Mouse (Mus musculus) liver, embryonic 12.5 days (tissue): ENCODE measurements around the gene Syk. TPM values are rescaled to one million over a fixed set of nuclear protein-coding genes. Genes with fewer than 3 reads are reported as not detected.

Source experiments
- ATAC-seq: fragments of 200-750 bp; cut with Nextera tagmentation; 2 replicates; pipeline ENCODE4 v1.8.0; 2017; ENCODE audit warnings: moderate number of reproducible peaks, mild to moderate bottlenecking, moderate library complexity
- H3K27ac ChIP-seq: fragments of 300-500 bp; sonication (generic); 2 replicates; pipeline ENCODE4 v1.5.1; 2016; ENCODE audit warnings: mild to moderate bottlenecking
- H3K27me3 ChIP-seq: fragments of 300-500 bp; sonication (generic); replicated peaks from 2 replicates; pipeline ENCODE4 v1.6.1; 2016; ENCODE audit warnings: mild to moderate bottlenecking, moderate library complexity
- H3K36me3 ChIP-seq: fragments of 300-500 bp; sonication (generic); 2 replicates; pipeline ENCODE4 v1.6.1; 2016; ENCODE audit warnings: mild to moderate bottlenecking, moderate library complexity
- H3K4me1 ChIP-seq: fragments of 300-500 bp; sonication (generic); 2 replicates; pipeline ENCODE4 v1.6.1; 2016
- H3K4me2 ChIP-seq: fragments of 300-500 bp; sonication (generic); 2 replicates; pipeline ENCODE4 v1.6.1; 2016; ENCODE audit warnings: mild to moderate bottlenecking, moderate library complexity
- H3K4me3 ChIP-seq: fragments of 300-500 bp; sonication (generic); 2 replicates; pipeline ENCODE4 v1.5.1; 2016; ENCODE audit warnings: mild to moderate bottlenecking, moderate library complexity
- H3K9ac ChIP-seq: fragments of 300-500 bp; sonication (generic); 2 replicates; pipeline ENCODE4 v1.6.1; 2016; ENCODE audit warnings: mild to moderate bottlenecking, moderate library complexity
- H3K9me3 ChIP-seq: fragments of 300-500 bp; sonication (generic); replicated peaks from 2 replicates; pipeline ENCODE4 v1.6.1; 2016; ENCODE audit warnings: mild to moderate bottlenecking, moderate library complexity
- WGBS: fragments of 180-500 bp; shearing (Covaris S2); methylation state at CpG from one replicate; pipeline ENCODE4 v1.1.7; 2016; ENCODE audit not compliant: insufficient replicate concordance; 5-methylcytosine and 5-hydroxymethylcytosine counted together
- polyA plus RNA-seq: library from polyadenylated mRNA; unstranded; fragments of >200 nt; fragmentation: Nextera tagmentation; extraction: Ambion mirVana; gene quantifications from 2 replicates; pipeline ENCODE4 v1.2.1, GENCODE M21; 2016

Syk gene
- polyA plus RNA-seq, 1 experiment from 2014 or later = 9.8 TPM

GRCm38 (mm10) chr13:52636176-52636748 is 53.3 kb downstream of the Syk start:
- Histone ChIP-seq H3K4me3 (no peak overlapping the region), H3K27me3 (no peaks in the 10 kb centered on the region), H3K9ac (no peak overlapping the region), H3K36me3 (peaks cover 11% of the 10 kb centered on the region; the same call in 1 of the 2 replicates), H3K4me1 (no peaks in the 10 kb centered on the region), H3K27ac (no peak overlapping the region), H3K9me3 (no peaks in the 10 kb centered on the region), H3K4me2 (no peak overlapping the region)
- no peak for ATAC-seq
- WGBS = 78% methylated on average over 10 of the region's 10 CpGs

GRCm38 (mm10) chr13:52646566-52646965 is 63.6 kb downstream of the Syk start:
- Histone ChIP-seq H3K9me3 (no peaks in the 10 kb centered on the region), H3K9ac (no peak overlapping the region), H3K4me3 (no peak overlapping the region), H3K4me2 (no peak overlapping the region), H3K27ac (no peak overlapping the region), H3K4me1 (no peaks in the 10 kb centered on the region), H3K36me3 (no peaks in the 10 kb centered on the region; the same call in 1 of the 2 replicates), H3K27me3 (no peaks in the 10 kb centered on the region)
- no peak for ATAC-seq
- 71% methylated on average over 3 of the region's 3 CpGs for WGBS

- 71% methylated on average over 11 of the region's 11 CpGs for WGBS
- Histone ChIP-seq H3K27me3 (no peaks in the 10 kb centered on the region), H3K27ac (no peak overlapping the region)
Measured at GRCm38 (mm10) chr13:52647996-52648712, 65.2 kb downstream of the Syk start.

GRCm38 (mm10) chr13:52649791-52650418 is 66.9 kb downstream of the Syk start:
- ATAC-seq = no peak
- H3K9me3 ChIP-seq = no peaks in the 10 kb centered on the region
- 0 out of 2 replicates have a peak, but pooled peaks cover 9% of the 10 kb centered on the region for H3K27me3 ChIP-seq
- WGBS = 83% methylated on average over 6 of the region's 6 CpGs
- no peaks in the 10 kb centered on the region for H3K4me1 ChIP-seq
- H3K27ac ChIP-seq = no peak overlapping the region
- no peak overlapping the region for H3K4me3 ChIP-seq
- no peak overlapping the region for H3K9ac ChIP-seq
- H3K36me3 ChIP-seq = no peaks in the 10 kb centered on the region
- no peak overlapping the region for H3K4me2 ChIP-seq

More at GRCm38 (mm10) chr13:52647996-52648712, 65.2 kb downstream of the Syk start:
- Histone ChIP-seq H3K4me3 (no peak overlapping the region), H3K4me2 (no peak overlapping the region), H3K9ac (no peak overlapping the region), H3K36me3 (no peaks in the 10 kb centered on the region; the same call in 1 of the 2 replicates), H3K9me3 (no peaks in the 10 kb centered on the region), H3K4me1 (no peaks in the 10 kb centered on the region)
- ATAC-seq = no peak

GRCm38 (mm10) chr13:52651383-52652252 is 68.6 kb downstream of the Syk start:
- no peaks in the 10 kb centered on the region for H3K9me3 ChIP-seq
- H3K36me3 ChIP-seq = no peaks in the 10 kb centered on the region
- no peak overlapping the region for H3K27ac ChIP-seq
- no peak for ATAC-seq
- H3K4me2 ChIP-seq = no peak overlapping the region
- no peaks in the 10 kb centered on the region for H3K4me1 ChIP-seq
- no peak overlapping the region for H3K4me3 ChIP-seq
- H3K27me3 ChIP-seq = peaks cover 26% of the 10 kb centered on the region
- 46% methylated on average over 11 of the region's 12 CpGs for WGBS
- H3K9ac ChIP-seq = no peak overlapping the region

GRCm38 (mm10) chr13:52652253-52652628 is 69.3 kb downstream of the Syk start:
- Histone ChIP-seq H3K9ac (no peak overlapping the region), H3K27me3 (peaks cover 32% of the 10 kb centered on the region), H3K9me3 (no peaks in the 10 kb centered on the region), H3K4me1 (no peaks in the 10 kb centered on the region), H3K4me2 (no peak overlapping the region), H3K36me3 (no peaks in the 10 kb centered on the region), H3K27ac (no peak overlapping the region), H3K4me3 (no peak overlapping the region)
- ATAC-seq = no peak
- 74% methylated on average over 8 of the region's 8 CpGs for WGBS

GRCm38 (mm10) chr13:52654081-52654829 is 71.3 kb downstream of the Syk start:
- Histone ChIP-seq H3K4me2 (no peak overlapping the region), H3K9me3 (no peaks in the 10 kb centered on the region), H3K27me3 (peaks cover 34% of the 10 kb centered on the region), H3K4me1 (no peaks in the 10 kb centered on the region), H3K36me3 (no peaks in the 10 kb centered on the region), H3K4me3 (no peak overlapping the region), H3K27ac (no peak overlapping the region), H3K9ac (no peak overlapping the region)
- WGBS = 64% methylated on average over 12 of the region's 12 CpGs
- ATAC-seq = no peak

GRCm38 (mm10) chr13:52654830-52655308 is 71.9 kb downstream of the Syk start:
- H3K9ac ChIP-seq = no peak overlapping the region
- H3K27ac ChIP-seq = no peak overlapping the region
- no peaks in the 10 kb centered on the region for H3K36me3 ChIP-seq
- 27% methylated on average over 9 of the region's 9 CpGs for WGBS
- no peaks in the 10 kb centered on the region for H3K4me1 ChIP-seq
- H3K4me3 ChIP-seq = no peak overlapping the region
- peaks cover 34% of the 10 kb centered on the region for H3K27me3 ChIP-seq
- ATAC-seq = no peak
- H3K4me2 ChIP-seq = no peak overlapping the region
- H3K9me3 ChIP-seq = no peaks in the 10 kb centered on the region

GRCm38 (mm10) chr13:52657966-52658365 is 75.0 kb downstream of the Syk start:
- no peak overlapping the region for H3K4me3 ChIP-seq
- no peak overlapping the region for H3K4me2 ChIP-seq
- 69% methylated on average over 7 of the region's 7 CpGs for WGBS
- no peaks in the 10 kb centered on the region for H3K4me1 ChIP-seq
- H3K27ac ChIP-seq = no peak overlapping the region
- H3K27me3 ChIP-seq = peaks cover 34% of the 10 kb centered on the region
- H3K36me3 ChIP-seq = no peaks in the 10 kb centered on the region
- ATAC-seq = no peak
- no peaks in the 10 kb centered on the region for H3K9me3 ChIP-seq
- no peak overlapping the region for H3K9ac ChIP-seq

- Histone ChIP-seq H3K9ac (no peak overlapping the region), H3K4me3 (no peak overlapping the region), H3K36me3 (no peaks in the 10 kb centered on the region), H3K4me1 (no peaks in the 10 kb centered on the region), H3K4me2 (no peak overlapping the region), H3K9me3 (no peaks in the 10 kb centered on the region), H3K27ac (no peak overlapping the region), H3K27me3 (peaks cover 34% of the 10 kb centered on the region)
- no peak for ATAC-seq
- WGBS = 11% methylated on average over 8 of the region's 8 CpGs
Measured at GRCm38 (mm10) chr13:52658477-52658876, 75.5 kb downstream of the Syk start.

- WGBS = 65% methylated on average over 11 of the region's 11 CpGs
Measured at GRCm38 (mm10) chr13:52659171-52659665, 76.2 kb downstream of the Syk start.

More at GRCm38 (mm10) chr13:52659171-52659665, 76.2 kb downstream of the Syk start:
- H3K27ac ChIP-seq = no peak overlapping the region
- H3K36me3 ChIP-seq = no peaks in the 10 kb centered on the region
- no peak overlapping the region for H3K4me2 ChIP-seq
- H3K9me3 ChIP-seq = no peaks in the 10 kb centered on the region
- no peak overlapping the region for H3K9ac ChIP-seq
- peaks cover 32% of the 10 kb centered on the region for H3K27me3 ChIP-seq
- H3K4me1 ChIP-seq = no peaks in the 10 kb centered on the region
- no peak overlapping the region for H3K4me3 ChIP-seq
- ATAC-seq = no peak
